8 mouse cellular contexts compared by ENCODE assay signal in the genomic region with DNA sequence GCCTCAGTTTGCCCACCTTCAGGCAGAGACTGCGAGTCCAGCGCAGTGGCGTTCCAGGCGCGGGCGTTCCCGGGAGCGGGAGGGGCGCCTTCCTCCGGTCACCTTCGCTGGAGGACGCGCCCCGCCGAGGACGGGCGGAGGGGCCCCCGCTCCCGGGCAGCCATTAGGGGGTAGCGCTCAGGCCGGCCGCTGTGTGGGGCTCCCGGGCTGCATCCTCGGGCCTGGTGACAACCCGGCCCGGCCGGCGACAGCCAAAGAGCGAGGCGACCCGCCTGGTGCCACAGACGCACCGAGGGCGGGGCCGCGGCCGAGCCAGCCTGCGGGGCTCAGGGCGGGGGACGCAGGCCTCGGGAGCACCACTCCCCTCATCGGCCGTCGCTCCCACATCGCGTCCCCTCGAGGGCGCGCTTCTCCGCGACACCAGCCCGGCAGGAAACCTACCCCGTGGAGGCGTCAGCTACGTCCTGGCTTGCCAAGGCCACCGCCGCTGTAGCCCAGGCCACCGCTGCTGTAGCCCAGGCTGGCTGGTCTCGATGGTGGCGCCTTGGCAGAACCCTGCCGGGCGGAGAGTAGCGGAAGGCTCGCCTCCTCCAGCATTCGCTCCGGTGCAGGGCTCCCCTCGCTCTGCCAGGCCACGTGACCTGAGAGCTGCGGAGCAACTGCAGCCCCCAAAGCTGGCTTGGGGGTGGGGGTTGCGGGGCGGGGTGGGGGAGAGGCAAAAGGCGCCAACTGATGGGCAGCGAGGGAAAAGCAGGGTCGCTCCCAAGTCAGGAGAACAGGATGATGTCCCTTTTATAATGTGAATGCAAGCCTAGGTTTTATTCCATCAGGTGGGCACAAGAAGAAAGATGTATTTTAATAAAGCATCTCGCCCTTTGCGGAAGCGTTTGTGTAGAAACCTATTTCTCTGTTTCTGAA. TPM values are rescaled to one million over a fixed set of nuclear protein-coding genes. Genes with fewer than 3 reads are reported as not detected.
DNase-seq lines count a peak whose midpoint lies in the region; ATAC-seq and TF ChIP-seq lines count a peak whose summit lies in the region.

A gene (minus strand): TSS at position 694 of the 918 bp plus-strand sequence.

- H3K4me2 ChIP-seq in hindbrain, embryonic 15.5 days: peak within 1 kb of the TSS; percentile 76

- no peak for TF ChIP-seq CTCF in cortical plate, adult 2 months (IDR thresholded peaks at IDR 0.05; ENCODE audit: extremely low read depth, insufficient read depth, low read length)
- TF ChIP-seq CTCF in gastrocnemius, adult 2 months (IDR thresholded peaks at IDR 0.05): no peak

- H3K4me1 ChIP-seq in cortical plate, adult 2 months (ENCODE audit: control insufficient read depth, insufficient read depth, low read length): peaks cover 3% of the 10 kb centered on the region; the same call in 1 of the 2 replicates
- peaks cover 14% of the 10 kb centered on the region for H3K4me1 ChIP-seq in hindbrain, embryonic 15.5 days (replicated peaks)

- no peaks in the 10 kb centered on the region for H3K9me3 ChIP-seq in hindbrain, embryonic 15.5 days

- ATAC-seq in hindbrain, embryonic 15.5 days (ENCODE audit: low FRiP score, low read depth): peak; percentile 94

- DNase-seq in adrenal gland, postnatal 14 days: peak; percentile 83
- DNase-seq in gastrocnemius, adult 2 months: peak; percentile 88
- DNase-seq in left cerebral cortex, adult 18-20 months (ENCODE audit: low spot score in 2 of 2): peak; percentile 64 to 73
- DNase-seq in lung, postnatal 25 days (ENCODE audit: low spot score): peak; percentile 53
- DNase-seq in right cerebral cortex, adult 2 months (ENCODE audit: low spot score in 2 of 2): peak; percentile 61 to 72
- DNase-seq in yolk sac, embryonic 10.5 days (ENCODE audit: low spot score): peak; percentile 67

- no peaks in the 10 kb centered on the region for H3K27me3 ChIP-seq in hindbrain, embryonic 15.5 days

- peak within 1 kb of the TSS; percentile 100 for H3K4me3 ChIP-seq in cortical plate, adult 2 months (ENCODE audit: insufficient read depth, low read length)
- H3K4me3 ChIP-seq in gastrocnemius, adult 2 months: peak within 1 kb of the TSS; percentile 97
- peak within 1 kb of the TSS; percentile 66 for H3K4me3 ChIP-seq in hindbrain, embryonic 15.5 days

- H3K36me3 ChIP-seq in hindbrain, embryonic 15.5 days: no peaks in the 10 kb centered on the region

- peak within 1 kb of the TSS; percentile 100 for H3K27ac ChIP-seq in cortical plate, adult 2 months (ENCODE audit: insufficient read depth, low read length)
- H3K27ac ChIP-seq in gastrocnemius, adult 2 months: peak within 1 kb of the TSS; percentile 96
- H3K27ac ChIP-seq in hindbrain, embryonic 15.5 days (replicated peaks): peak within 1 kb of the TSS; percentile 94

- intact Hi-C loops in gastrocnemius, adult 2 months (cut with DNase I): loop anchor here (2.0 kb wide), 1 partner anchor 31 kb away; no protein-coding TSS in a partner anchor

- TF ChIP-seq POLR2A in cortical plate, adult 2 months (IDR thresholded peaks at IDR 0.05; ENCODE audit: extremely low read depth, insufficient read depth, low read length): peak; percentile 58; the same call in 1 of the 2 replicates

- under 1% methylated on average over 65 of the region's 77 CpGs for WGBS in hindbrain, embryonic 15.5 days

- peak within 1 kb of the TSS; percentile 73 for H3K9ac ChIP-seq in hindbrain, embryonic 15.5 days

RNA-seq across cellular contexts. Expression of the gene that starts here (rescaled TPM):
- 9.9 and 11.3 TPM in 2 replicates for total RNA-seq in adrenal gland, postnatal 14 days (2021)
- polyA plus RNA-seq in cortical plate, adult 2 months (2012; rRNA removed): 76.4 and 78.4 TPM in 2 replicates
- total RNA-seq in gastrocnemius, adult 2 months (2021): 10 to 100 TPM; 32.1 to 34.0 TPM
- polyA plus RNA-seq in hindbrain, embryonic 15.5 days (2015; fragmentation: Nextera tagmentation; extraction: Ambion mirVana): 118 and 128 TPM in 2 replicates
- total RNA-seq in left cerebral cortex, adult 18-20 months (2021): 10 to 100 TPM; 72.3 to 77.3 TPM

Comparison
In these comparisons a context has a peak if more than half of its experiments do, and no peak if none do; other contexts are left out.
1. Peak in every context shown above with its lines: DNase-seq, ATAC-seq, H3K4me3 ChIP-seq and H3K27ac ChIP-seq.